Mouse (Mus musculus): ENCODE data around the gene Mcrip1. TPM values are rescaled to one million over a fixed set of nuclear protein-coding genes. Genes with fewer than 3 reads are reported as not detected.
A peak's percentile ranks its signal among the peaks of the same experiment; 100 is the strongest.
"Not testable (repeated sequence)": the region's sequence is repeated elsewhere in the genome, so short reads cannot be mapped to it uniquely, and the experiment has no call there.

Mcrip1 gene
- polyA plus RNA-seq, 1 experiment = 90.1 TPM

GRCm38 (mm10) chr11:120565114-120565513, 15.6 kb upstream of the Mcrip1 start:
- Histone ChIP-seq H3K4me3 (ENCODE audit: insufficient read depth, low read length) (no peak overlapping the region), H3K4me1 (ENCODE audit: control insufficient read depth, insufficient read depth, low read length) (peaks cover 3% of the 10 kb centered on the region; the same call in 1 of the 2 replicates), H3K27ac (ENCODE audit: insufficient read depth, low read length) (no peak overlapping the region)
- peak; percentile 54; the same call in 1 of the 2 replicates for TF ChIP-seq CTCF (IDR thresholded peaks at IDR 0.05; ENCODE audit: borderline replicate concordance, insufficient read depth, low read length)
- TF ChIP-seq POLR2A (IDR thresholded peaks at IDR 0.05; ENCODE audit: low read depth, low read length) = no peak

GRCm38 (mm10) chr11:120562949-120563348, 13.4 kb upstream of the Mcrip1 start:
- Histone ChIP-seq H3K4me3 (ENCODE audit: insufficient read depth, low read length) (no peak overlapping the region), H3K27ac (ENCODE audit: insufficient read depth, low read length) (no peak overlapping the region), H3K4me1 (ENCODE audit: control insufficient read depth, insufficient read depth, low read length) (no peaks in the 10 kb centered on the region; the same call in 1 of the 2 replicates)
- TF ChIP-seq CTCF (IDR thresholded peaks at IDR 0.05; ENCODE audit: borderline replicate concordance, insufficient read depth, low read length) (no peak), POLR2A (IDR thresholded peaks at IDR 0.05; ENCODE audit: low read depth, low read length) (no peak)

GRCm38 (mm10) chr11:120560952-120561728, 11.6 kb upstream of the Mcrip1 start:
- Histone ChIP-seq H3K4me3 (ENCODE audit: insufficient read depth, low read length) (no peak overlapping the region), H3K27ac (ENCODE audit: insufficient read depth, low read length) (no peak overlapping the region), H3K4me1 (ENCODE audit: control insufficient read depth, insufficient read depth, low read length) (no peaks in the 10 kb centered on the region)
- no peak for TF ChIP-seq CTCF (IDR thresholded peaks at IDR 0.05; ENCODE audit: borderline replicate concordance, insufficient read depth, low read length)

GRCm38 (mm10) chr11:120558843-120559242, 9.3 kb upstream of the Mcrip1 start:
- H3K4me1 ChIP-seq (ENCODE audit: control insufficient read depth, insufficient read depth, low read length); H3K4me3 ChIP-seq (ENCODE audit: insufficient read depth, low read length); H3K27ac ChIP-seq (ENCODE audit: insufficient read depth, low read length): not testable (repeated sequence)

GRCm38 (mm10) chr11:120555260-120555659, 5.7 kb upstream of the Mcrip1 start:
- no peaks in the 10 kb centered on the region for H3K4me1 ChIP-seq (ENCODE audit: control insufficient read depth, insufficient read depth, low read length)
- H3K4me3 ChIP-seq (ENCODE audit: insufficient read depth, low read length) = no peak overlapping the region
- no peak overlapping the region for H3K27ac ChIP-seq (ENCODE audit: insufficient read depth, low read length)
- TF ChIP-seq POLR2A (IDR thresholded peaks at IDR 0.05; ENCODE audit: low read depth, low read length) (no peak), CTCF (IDR thresholded peaks at IDR 0.05; ENCODE audit: borderline replicate concordance, insufficient read depth, low read length) (no peak)

- no peaks in the 10 kb centered on the region for H3K4me1 ChIP-seq (ENCODE audit: control insufficient read depth, insufficient read depth, low read length)
- TF ChIP-seq POLR2A (IDR thresholded peaks at IDR 0.05; ENCODE audit: low read depth, low read length) (no peak), CTCF (IDR thresholded peaks at IDR 0.05; ENCODE audit: borderline replicate concordance, insufficient read depth, low read length) (no peak)
- no peak overlapping the region for H3K4me3 ChIP-seq (ENCODE audit: insufficient read depth, low read length)
- no peak overlapping the region for H3K27ac ChIP-seq (ENCODE audit: insufficient read depth, low read length)
Observed at GRCm38 (mm10) chr11:120554834-120555233, 5.3 kb upstream of the Mcrip1 start.

GRCm38 (mm10) chr11:120552736-120553135, 3.2 kb upstream of the Mcrip1 start:
- H3K4me3 ChIP-seq (ENCODE audit: insufficient read depth, low read length) = no peak overlapping the region
- peaks cover 3% of the 10 kb centered on the region; the same call in 1 of the 2 replicates for H3K4me1 ChIP-seq (ENCODE audit: control insufficient read depth, insufficient read depth, low read length)
- no peak for TF ChIP-seq POLR2A (IDR thresholded peaks at IDR 0.05; ENCODE audit: low read depth, low read length)
- no peak for TF ChIP-seq CTCF (IDR thresholded peaks at IDR 0.05; ENCODE audit: borderline replicate concordance, insufficient read depth, low read length)
- no peak overlapping the region for H3K27ac ChIP-seq (ENCODE audit: insufficient read depth, low read length)

GRCm38 (mm10) chr11:120550810-120551440, 1.4 kb upstream of the Mcrip1 start, which contains the start of gene Ppp1r27:
Ppp1r27 (minus strand) TSS chr11:120551132.
- TF ChIP-seq POLR2A (IDR thresholded peaks at IDR 0.05; ENCODE audit: low read depth, low read length) (no peak), CTCF (IDR thresholded peaks at IDR 0.05; ENCODE audit: borderline replicate concordance, insufficient read depth, low read length) (no peak)
- Histone ChIP-seq H3K4me3 (ENCODE audit: insufficient read depth, low read length) (peak within 1 kb of the TSS; percentile 48), H3K27ac (ENCODE audit: insufficient read depth, low read length) (0 out of 2 replicates have a peak within 1 kb of the TSS, but pooled peaks have one; percentile 14)

GRCm38 (mm10) chr11:120549986-120550809, 671 bp upstream of the Mcrip1 start:
- peak overlapping the region; percentile 48 for H3K4me3 ChIP-seq (ENCODE audit: insufficient read depth, low read length)
- peaks cover 3% of the 10 kb centered on the region; the same call in 1 of the 2 replicates for H3K4me1 ChIP-seq (ENCODE audit: control insufficient read depth, insufficient read depth, low read length)
- peak overlapping the region; percentile 14; the same call in 1 of the 2 replicates for H3K27ac ChIP-seq (ENCODE audit: insufficient read depth, low read length)
- TF ChIP-seq POLR2A (IDR thresholded peaks at IDR 0.05; ENCODE audit: low read depth, low read length) (peak; percentile 38), CTCF (IDR thresholded peaks at IDR 0.05; ENCODE audit: borderline replicate concordance, insufficient read depth, low read length) (no peak)

More at GRCm38 (mm10) chr11:120550810-120551440, 1.4 kb upstream of the Mcrip1 start, which contains the start of gene Ppp1r27:
- H3K4me1 ChIP-seq (ENCODE audit: control insufficient read depth, insufficient read depth, low read length) = peaks cover 3% of the 10 kb centered on the region; the same call in 1 of the 2 replicates
